Mouse (Mus musculus): Measurements from ENCODE around the gene Slc8a2. TPM values are rescaled to one million over a fixed set of nuclear protein-coding genes. Genes with fewer than 3 reads are reported as not detected.

Gene Slc8a2
- polyA plus RNA-seq, 1 experiment, result not detected

DNA sequence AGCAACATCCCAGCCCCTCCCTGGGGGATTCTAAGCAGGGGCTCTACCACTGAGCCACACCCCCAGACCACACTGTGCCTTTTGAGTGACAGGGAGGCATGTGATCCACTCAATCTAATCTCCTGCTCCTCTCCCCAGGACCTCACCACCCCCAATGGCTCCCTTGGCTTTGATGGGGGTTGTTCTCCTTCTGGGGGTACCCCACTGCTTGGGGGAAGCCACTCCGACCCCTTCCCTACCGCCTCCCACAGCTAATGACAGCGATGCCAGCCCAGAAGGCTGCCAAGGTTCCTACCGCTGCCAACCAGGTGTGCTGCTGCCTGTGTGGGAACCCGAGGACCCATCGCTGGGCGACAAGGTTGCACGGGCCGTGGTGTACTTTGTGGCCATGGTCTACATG is 4.1 kb downstream of the Slc8a2 start:
- no peak for TF ChIP-seq CTCF (IDR thresholded peaks at IDR 0.05; ENCODE audit: low read depth, low read length)
- no peak for TF ChIP-seq POLR2A (IDR thresholded peaks at IDR 0.05; ENCODE audit: borderline replicate concordance, low read depth, low read length)
- peaks cover 4% of the 10 kb centered on the region; the same call in 1 of the 2 replicates for H3K4me1 ChIP-seq (ENCODE audit: control insufficient read depth, insufficient read depth, low read length)
- H3K4me3 ChIP-seq (ENCODE audit: insufficient read depth, low read length), result no peak overlapping the region
- H3K27ac ChIP-seq (ENCODE audit: insufficient read depth, low read depth, low read length), result no peak overlapping the region

DNA sequence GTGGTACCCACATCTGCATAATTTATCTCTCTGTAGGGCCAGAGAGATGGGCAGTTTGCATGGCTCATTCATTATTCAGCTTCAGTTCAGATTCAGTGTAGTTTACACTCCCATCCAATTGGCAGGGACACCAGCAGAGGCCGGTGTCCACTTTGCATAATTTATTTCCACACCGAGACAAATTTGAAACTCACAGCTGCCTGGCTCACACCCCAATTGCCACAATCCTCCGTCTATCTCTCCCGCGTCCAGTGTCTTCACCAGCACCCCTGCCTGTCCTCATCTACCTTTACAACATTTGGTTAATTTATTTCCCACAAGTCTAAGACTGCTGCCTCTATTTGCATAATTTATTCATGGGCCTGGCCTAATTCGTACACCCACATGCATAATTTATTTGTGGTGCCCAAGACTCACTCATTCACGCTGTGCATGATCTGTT is 5.3 kb downstream of the Slc8a2 start:
- no peak for TF ChIP-seq POLR2A (IDR thresholded peaks at IDR 0.05; ENCODE audit: borderline replicate concordance, low read depth, low read length)
- no peak for TF ChIP-seq CTCF (IDR thresholded peaks at IDR 0.05; ENCODE audit: low read depth, low read length)
- Histone ChIP-seq H3K27ac (ENCODE audit: insufficient read depth, low read depth, low read length) (no peak overlapping the region), H3K4me1 (ENCODE audit: control insufficient read depth, insufficient read depth, low read length) (peaks cover 3% of the 10 kb centered on the region; the same call in 1 of the 2 replicates), H3K4me3 (ENCODE audit: insufficient read depth, low read length) (no peak overlapping the region)

DNA sequence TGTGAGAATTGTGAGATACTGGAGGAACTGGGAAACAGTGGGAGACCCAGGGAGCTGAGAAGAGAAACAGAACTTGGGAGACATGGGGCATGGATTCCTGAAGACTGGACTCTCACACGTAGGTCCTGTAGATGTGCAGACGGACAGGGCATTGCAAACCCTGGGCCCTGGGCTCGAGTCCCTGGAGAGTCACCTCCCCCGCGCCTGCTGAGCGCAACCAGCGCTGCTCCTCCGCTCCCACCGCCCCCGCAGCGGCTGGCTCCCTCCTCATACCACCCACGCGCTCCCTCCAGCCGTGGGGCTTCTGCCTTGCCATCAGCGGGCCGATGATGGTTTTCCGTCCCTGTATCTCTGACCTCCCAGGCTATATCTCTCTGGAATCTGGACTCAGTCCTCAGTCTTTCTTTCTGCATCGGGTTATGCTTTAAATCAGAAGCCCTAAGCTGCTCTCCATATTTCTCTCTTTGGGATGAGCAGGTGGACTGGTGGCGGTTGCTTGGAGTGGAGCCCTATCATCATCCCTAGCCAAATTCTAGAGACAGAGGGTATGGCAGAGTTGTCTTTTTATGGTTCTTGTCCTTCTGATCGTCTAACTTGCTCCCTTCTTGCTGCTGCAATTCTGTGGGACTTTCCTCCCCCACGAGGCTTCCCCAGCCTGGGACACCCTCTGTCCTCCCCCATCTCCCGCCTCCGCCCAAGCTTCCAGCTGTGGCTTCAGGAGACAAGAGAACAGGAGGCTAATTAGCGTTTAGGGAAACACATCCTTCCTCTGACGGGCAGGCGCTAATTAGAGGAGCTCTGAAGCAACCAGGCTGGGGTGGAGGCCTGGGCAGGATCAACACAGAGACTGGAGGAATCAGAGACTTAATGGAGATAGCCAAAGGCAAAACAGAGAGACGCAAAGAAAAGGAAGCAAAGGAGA is 17.1 kb downstream of the Slc8a2 start:
- Histone ChIP-seq H3K4me3 (ENCODE audit: insufficient read depth, low read length) (no peak overlapping the region), H3K27ac (ENCODE audit: insufficient read depth, low read depth, low read length) (no peak overlapping the region), H3K4me1 (ENCODE audit: control insufficient read depth, insufficient read depth, low read length) (peaks cover 8% of the 10 kb centered on the region)
- no peak for TF ChIP-seq POLR2A (IDR thresholded peaks at IDR 0.05; ENCODE audit: borderline replicate concordance, low read depth, low read length)
- TF ChIP-seq CTCF (IDR thresholded peaks at IDR 0.05; ENCODE audit: low read depth, low read length), result no peak

DNA sequence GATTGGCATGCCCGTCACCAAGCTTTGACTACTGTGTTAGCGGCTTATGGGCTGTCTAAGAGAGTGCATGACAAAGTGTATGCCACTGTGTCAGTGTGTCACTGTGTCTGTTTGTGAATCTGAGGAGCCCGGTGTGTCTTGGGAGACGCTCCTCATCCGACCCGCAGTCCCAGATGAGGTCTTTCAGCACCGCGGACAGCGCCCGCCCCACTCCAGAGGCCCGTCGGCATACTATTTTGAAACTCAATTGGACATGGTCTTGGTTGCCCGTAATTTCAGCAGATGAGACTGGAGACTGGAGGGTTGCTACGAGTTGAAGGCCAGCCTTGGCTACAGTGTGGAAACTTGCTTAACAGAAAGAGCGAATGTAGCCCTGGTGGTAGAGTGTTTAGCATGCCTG is 18.0 kb downstream of the Slc8a2 start:
- H3K4me3 ChIP-seq (ENCODE audit: insufficient read depth, low read length), result no peak overlapping the region
- TF ChIP-seq POLR2A (IDR thresholded peaks at IDR 0.05; ENCODE audit: borderline replicate concordance, low read depth, low read length) (no peak), CTCF (IDR thresholded peaks at IDR 0.05; ENCODE audit: low read depth, low read length) (no peak)
- no peak overlapping the region for H3K27ac ChIP-seq (ENCODE audit: insufficient read depth, low read depth, low read length)
- H3K4me1 ChIP-seq (ENCODE audit: control insufficient read depth, insufficient read depth, low read length), result peaks cover 8% of the 10 kb centered on the region

DNA sequence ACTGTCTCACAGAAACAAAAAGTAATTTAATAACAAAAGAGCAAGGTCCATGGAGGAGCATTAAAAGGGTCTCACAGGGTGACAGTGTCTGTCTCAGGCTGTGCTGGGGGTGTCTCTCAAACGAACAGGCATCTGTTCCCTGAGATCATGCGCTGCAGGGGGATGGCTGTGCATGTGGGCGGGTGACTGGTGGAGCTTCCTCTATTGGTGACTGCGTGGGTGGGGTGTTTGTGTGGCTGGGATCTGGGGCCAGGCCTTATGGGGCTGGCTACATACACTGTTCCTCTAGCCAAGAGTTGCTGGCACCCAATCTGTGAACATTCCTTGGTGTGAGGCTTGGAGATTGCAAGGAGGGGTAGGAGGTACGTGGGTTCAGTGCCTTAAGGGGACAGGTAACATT is 19.6 kb downstream of the Slc8a2 start:
- no peak overlapping the region for H3K4me3 ChIP-seq (ENCODE audit: insufficient read depth, low read length)
- peaks cover 8% of the 10 kb centered on the region for H3K4me1 ChIP-seq (ENCODE audit: control insufficient read depth, insufficient read depth, low read length)
- no peak overlapping the region for H3K27ac ChIP-seq (ENCODE audit: insufficient read depth, low read depth, low read length)
- TF ChIP-seq CTCF (IDR thresholded peaks at IDR 0.05; ENCODE audit: low read depth, low read length) (no peak), POLR2A (IDR thresholded peaks at IDR 0.05; ENCODE audit: borderline replicate concordance, low read depth, low read length) (no peak)

DNA sequence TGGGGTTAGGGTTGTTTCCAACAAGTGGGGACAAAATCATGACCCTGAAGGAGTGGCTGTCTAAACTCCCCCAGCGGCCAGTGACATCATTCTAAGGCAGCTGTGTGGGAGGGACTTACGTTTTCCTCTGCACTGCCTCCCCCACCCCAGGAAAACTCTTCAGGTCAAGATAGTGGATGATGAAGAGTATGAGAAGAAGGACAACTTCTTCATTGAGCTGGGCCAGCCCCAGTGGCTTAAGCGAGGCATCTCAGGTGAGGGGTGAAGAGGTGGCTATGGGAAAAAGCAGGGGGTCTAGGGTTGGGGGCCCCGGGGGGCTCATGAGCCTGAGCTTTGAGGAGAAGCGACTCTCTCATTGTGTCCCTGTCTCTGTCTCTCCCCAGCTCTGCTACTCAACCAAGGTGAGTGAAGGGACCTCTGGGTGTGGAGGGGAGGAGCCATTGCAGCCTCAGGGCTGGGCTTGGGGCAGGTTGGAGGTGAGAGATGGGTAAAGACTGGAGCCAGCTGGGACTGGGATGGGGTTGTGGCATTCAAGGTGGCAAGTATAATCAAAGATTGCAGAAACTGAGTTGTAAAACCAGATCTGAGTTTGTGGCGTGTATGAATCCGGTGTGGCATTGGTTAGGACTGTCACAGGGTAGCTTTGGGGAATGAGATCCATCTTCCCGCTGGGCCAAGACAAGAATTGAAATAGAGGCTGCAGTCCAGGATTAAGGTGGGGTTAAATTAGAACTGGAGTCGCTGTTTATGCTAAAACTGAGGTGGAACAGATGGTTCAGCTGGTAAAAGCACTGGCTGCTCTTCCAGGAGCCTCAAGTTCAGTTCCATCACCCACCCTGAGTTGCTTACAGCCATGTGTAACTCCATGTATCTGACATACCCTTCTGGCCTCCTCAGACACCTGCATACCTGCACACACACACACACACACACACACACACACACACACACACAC is 20.8 kb downstream of the Slc8a2 start:
- Histone ChIP-seq H3K4me1 (ENCODE audit: control insufficient read depth, insufficient read depth, low read length) (peaks cover 18% of the 10 kb centered on the region), H3K4me3 (ENCODE audit: insufficient read depth, low read length) (no peak overlapping the region), H3K27ac (ENCODE audit: insufficient read depth, low read depth, low read length) (no peak overlapping the region)
- TF ChIP-seq CTCF (IDR thresholded peaks at IDR 0.05; ENCODE audit: low read depth, low read length), result no peak
- TF ChIP-seq POLR2A (IDR thresholded peaks at IDR 0.05; ENCODE audit: borderline replicate concordance, low read depth, low read length), result no peak

DNA sequence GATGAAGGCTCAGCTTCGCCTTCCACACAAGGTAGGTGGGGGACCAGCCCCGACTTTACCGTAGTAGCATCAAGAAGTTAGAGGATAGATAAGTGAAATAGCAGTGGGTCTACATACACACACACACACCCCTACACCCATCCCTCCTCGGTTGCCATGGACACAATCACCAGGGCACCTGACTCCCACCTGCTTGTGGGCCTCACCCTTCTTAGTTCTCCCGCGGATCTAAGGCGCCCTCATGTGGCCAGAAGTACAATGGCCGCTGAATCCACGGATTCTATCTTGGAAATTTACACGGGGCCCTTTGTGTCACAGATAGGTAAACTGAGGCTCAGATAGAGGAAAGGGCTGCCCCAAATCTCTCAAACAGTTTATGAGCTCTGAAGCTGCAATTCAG is 23.9 kb downstream of the Slc8a2 start:
- TF ChIP-seq POLR2A (IDR thresholded peaks at IDR 0.05; ENCODE audit: borderline replicate concordance, low read depth, low read length) (no peak), CTCF (IDR thresholded peaks at IDR 0.05; ENCODE audit: low read depth, low read length) (peak; percentile 93)
- H3K4me1 ChIP-seq (ENCODE audit: control insufficient read depth, insufficient read depth, low read length), result peaks cover 38% of the 10 kb centered on the region

DNA sequence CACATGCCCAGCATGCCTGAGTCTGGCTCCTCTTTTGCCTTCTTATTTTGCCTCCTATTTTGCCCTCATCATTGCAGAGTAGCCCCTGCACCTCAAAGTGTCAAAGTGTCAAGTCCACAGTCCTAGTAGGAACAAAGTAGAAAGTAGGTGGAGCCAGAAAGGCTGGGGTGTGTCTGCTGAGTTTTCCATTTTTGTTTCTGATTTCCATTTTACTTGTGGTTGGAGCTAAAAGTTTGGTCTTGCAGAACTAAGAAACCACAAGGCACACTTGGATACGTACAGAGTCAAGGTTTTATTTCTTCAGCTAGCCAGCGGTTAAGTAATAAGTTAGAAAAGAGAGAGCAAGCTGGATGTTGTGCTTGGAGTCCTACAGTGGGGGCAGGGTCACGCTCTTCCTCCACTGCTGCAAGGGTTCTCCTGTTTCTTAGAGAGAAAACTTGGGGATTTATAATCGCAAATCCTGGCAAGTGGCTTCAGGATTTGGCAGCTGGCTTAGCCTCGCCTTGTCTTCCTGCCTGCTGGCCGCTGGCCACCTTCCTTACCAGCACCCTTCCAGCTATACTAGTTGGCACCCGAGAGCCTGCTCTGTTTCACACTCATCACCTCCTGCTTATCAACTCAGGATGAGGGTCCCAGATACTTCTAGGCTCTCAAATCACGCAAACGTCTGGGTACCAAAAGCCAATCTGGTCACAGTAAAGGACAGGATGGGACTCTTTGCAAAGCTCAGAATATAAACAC is 25.7 kb downstream of the Slc8a2 start:
- H3K27ac ChIP-seq (ENCODE audit: insufficient read depth, low read depth, low read length), result peak overlapping the region; percentile 36
- H3K4me1 ChIP-seq (ENCODE audit: control insufficient read depth, insufficient read depth, low read length), result peaks cover 32% of the 10 kb centered on the region
- H3K4me3 ChIP-seq (ENCODE audit: insufficient read depth, low read length), result no peak overlapping the region
- no peak for TF ChIP-seq CTCF (IDR thresholded peaks at IDR 0.05; ENCODE audit: low read depth, low read length)

More for the DNA sequence above, 23.9 kb downstream of the Slc8a2 start:
- no peak overlapping the region for H3K27ac ChIP-seq (ENCODE audit: insufficient read depth, low read depth, low read length)
- no peak overlapping the region for H3K4me3 ChIP-seq (ENCODE audit: insufficient read depth, low read length)

DNA sequence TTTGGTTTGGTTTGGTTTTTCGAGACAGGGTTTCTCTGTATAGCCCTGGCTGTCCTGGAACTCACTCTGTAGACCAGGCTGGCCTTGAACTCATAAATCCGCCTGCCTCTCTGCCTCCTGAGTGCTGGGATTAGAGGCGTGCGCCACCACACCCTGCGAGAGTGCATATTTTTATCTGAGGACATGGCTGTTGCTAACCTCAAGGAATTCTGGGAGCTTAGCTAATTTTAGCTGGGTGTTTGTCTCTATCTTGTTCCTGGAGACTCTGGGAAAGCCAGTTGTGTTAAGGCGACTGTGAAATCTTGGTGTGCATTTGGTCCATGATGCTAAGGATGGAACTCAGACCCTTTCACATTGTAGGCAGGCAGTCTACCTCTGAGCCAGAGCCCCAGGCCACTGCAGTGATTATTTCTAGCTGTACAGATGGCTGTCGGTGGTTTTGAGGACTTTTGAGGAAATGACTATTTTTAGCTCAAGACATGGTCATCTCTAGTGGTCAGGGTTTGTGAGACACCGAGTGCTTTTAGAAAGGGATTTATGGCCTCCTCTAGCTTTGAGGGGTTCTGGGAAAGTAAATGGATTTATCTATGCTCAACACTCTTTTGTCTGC is 26.6 kb downstream of the Slc8a2 start:
- H3K4me3 ChIP-seq (ENCODE audit: insufficient read depth, low read length), result no peak overlapping the region
- H3K4me1 ChIP-seq (ENCODE audit: control insufficient read depth, insufficient read depth, low read length), result peaks cover 37% of the 10 kb centered on the region
- TF ChIP-seq POLR2A (IDR thresholded peaks at IDR 0.05; ENCODE audit: borderline replicate concordance, low read depth, low read length) (no peak), CTCF (IDR thresholded peaks at IDR 0.05; ENCODE audit: low read depth, low read length) (no peak)
- H3K27ac ChIP-seq (ENCODE audit: insufficient read depth, low read depth, low read length), result peak overlapping the region; percentile 95
